Mouse (Mus musculus): Measurements from ENCODE around the gene Hnf1a. TPM values are rescaled to one million over a fixed set of nuclear protein-coding genes. Genes with fewer than 3 reads are reported as not detected.

Hnf1a gene
- not detected for total RNA-seq (2021)

- DNase-seq = no peak
Observed at GRCm38 (mm10) chr5:114970824-114971227, at the start of gene Hnf1a. Gene Hnf1a (minus strand): TSS chr5:114971094.

GRCm38 (mm10) chr5:115018813-115019212 lies 47.9 kb upstream of the Hnf1a start:
- DNase-seq = no peak

DNA sequence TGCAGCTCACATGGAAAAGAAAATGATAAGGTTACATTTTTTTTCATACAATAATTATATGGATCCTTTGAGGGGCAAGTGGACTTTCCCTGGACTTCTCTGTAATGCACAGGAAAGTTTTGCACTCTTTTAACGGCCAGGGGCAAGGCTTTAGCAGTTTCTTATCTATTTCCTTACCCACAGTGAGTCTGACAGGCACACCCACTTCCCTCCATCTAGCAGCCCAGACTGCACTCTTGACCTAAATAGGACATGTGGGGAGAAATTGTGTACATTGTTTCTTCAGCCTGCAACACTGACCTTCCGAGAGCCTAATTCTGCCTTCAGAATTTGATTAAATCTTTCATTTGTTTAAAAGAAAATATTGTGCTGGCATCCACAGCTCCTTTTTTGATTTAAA lies 47.4 kb upstream of the Hnf1a start:
- no peak for DNase-seq

- no peak for DNase-seq
Observed at GRCm38 (mm10) chr5:115015121-115015520, 44.2 kb upstream of the Hnf1a start.

DNA sequence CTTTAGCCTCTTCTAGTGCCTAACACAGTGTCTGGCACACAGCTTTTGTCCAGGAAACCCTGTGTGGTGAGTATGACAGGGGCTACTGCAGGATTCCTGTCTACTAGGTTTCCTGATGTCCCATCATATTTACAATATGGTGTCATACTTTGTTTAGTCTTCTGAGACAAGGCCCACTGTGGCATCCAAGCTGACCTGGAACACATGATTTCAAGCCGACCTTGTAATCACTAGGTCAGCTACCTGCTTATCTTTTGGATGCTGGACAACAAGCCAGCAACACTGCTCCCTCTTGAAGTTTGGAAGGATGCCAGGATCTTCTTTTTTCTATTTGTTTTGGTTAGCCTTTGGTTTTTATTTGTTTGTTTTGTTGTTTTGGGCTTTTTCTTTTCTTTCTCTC lies 43.7 kb upstream of the Hnf1a start:
- DNase-seq = no peak

GRCm38 (mm10) chr5:115013436-115013835 lies 42.5 kb upstream of the Hnf1a start:
- no peak for DNase-seq

DNA sequence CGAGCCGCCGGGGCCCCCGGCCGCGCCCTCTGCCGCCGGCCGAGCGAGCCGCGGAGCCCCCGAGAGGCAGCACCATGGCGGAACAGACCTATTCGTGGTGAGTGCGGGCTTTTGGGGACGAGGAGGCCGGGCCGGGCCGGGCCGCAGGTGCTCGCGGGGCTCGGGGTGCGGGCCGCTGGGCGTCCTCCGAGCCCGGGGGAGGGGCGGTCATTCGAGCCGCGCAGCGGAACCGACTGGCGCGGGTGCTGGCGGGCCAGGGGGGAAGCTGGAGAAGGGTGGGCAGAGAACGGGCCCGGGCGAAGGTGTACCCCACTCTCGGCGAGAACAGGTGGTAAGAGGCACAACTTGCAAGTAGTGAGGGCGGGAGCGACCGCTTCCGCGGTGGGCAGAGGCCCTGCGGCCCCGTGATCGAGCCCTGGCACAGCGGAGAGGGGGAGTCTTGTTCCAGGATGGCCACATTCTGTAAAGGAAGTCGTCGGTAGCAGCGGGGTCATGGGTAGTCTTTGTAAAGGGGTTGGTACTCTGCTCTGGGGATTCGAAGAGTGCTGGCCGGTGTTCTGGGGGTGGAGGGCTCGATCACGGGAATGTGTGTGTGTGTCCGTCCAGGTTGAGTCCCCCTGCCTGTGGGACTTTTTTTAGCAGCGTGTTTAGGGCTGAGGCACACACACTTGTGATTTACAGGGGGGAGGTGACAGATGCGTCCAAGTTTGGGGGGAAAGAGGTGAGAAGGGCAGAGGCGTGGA lies 40.8 kb upstream of the Hnf1a start:
- peak; percentile 22 to 54 for DNase-seq

DNA sequence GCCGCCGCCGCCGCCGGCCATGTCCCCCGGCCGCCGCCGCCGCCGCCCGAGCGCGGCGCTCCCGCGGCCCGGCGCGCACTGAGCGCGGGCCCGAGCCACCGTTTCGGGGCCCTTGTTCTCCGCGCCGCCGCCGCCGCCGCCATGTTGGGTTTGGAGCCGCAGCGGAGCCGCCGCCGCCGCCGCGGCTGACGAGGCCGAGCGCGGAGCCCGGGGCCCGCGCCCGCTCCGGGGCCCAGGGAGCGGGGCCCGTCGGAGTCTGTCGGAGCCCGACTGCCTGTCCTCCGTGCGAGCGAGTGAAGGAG lies 40.3 kb upstream of the Hnf1a start:
- DNase-seq = no peak

DNA sequence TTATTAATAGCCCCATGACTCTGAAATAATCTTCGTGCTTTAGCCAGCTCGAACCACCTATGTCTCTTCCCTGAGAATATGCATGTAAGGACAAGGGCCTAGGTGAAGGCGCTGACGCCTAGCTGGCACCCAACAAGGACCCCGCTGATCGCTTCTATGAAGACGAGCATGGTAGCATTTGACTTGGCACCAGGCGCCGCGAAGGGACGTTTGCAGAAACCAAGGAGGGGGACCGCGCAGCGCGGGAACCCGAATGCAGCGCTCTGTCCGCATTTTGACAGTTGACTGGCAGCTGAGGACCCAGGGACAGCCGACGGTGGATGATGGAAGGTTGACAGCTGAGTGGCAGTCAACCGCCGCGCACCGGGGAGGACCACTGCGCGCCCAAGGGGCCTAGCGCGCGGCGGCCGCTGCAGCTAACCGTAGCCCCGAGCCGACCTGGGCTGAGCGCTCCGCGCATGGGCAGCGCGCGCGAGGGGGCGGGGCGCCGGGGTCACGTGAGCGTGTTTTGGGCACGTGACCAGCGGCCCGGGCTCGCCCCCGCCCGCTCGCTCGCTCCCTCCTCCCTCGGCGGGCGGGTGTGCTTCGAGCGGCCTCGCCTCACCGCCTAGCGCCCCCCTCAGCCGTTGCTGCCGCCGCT lies 39.8 kb upstream of the Hnf1a start, which contains the start of gene Sppl3:
Sppl3 (plus strand) TSS at position 561 of the 640 bp plus-strand sequence.
- DNase-seq = peak; percentile 91 to 93

- no peak for DNase-seq
Observed at GRCm38 (mm10) chr5:115009961-115010360, 39.1 kb upstream of the Hnf1a start.

- no peak for DNase-seq
Observed at GRCm38 (mm10) chr5:115009143-115009542, 38.2 kb upstream of the Hnf1a start.

- no peak for DNase-seq
Observed at GRCm38 (mm10) chr5:115008307-115008706, 37.4 kb upstream of the Hnf1a start.

- no peak for DNase-seq
Observed at GRCm38 (mm10) chr5:115007768-115008167, 36.9 kb upstream of the Hnf1a start.

GRCm38 (mm10) chr5:115003224-115003873 lies 32.5 kb upstream of the Hnf1a start:
- no peak for DNase-seq

DNA sequence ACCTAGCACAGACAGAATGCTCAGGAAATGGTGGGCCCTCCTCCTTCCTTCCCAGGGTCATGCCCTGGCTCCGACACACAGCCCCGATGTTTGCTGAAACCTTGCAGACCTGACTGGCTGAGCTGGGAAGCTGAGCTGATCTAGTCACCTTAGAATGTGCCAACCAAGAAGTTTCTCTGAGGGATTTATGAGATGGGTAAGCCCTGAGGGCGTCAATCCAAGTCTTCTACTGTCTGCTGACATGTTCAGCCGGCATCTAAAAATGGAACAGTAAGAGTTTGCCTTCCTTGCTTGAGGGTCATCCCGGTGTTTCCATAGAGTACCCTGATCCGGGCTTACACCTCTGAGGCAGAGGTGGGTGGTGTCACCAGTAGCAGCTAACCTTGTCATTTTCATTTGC lies 31.9 kb upstream of the Hnf1a start:
- no peak for DNase-seq

DNA sequence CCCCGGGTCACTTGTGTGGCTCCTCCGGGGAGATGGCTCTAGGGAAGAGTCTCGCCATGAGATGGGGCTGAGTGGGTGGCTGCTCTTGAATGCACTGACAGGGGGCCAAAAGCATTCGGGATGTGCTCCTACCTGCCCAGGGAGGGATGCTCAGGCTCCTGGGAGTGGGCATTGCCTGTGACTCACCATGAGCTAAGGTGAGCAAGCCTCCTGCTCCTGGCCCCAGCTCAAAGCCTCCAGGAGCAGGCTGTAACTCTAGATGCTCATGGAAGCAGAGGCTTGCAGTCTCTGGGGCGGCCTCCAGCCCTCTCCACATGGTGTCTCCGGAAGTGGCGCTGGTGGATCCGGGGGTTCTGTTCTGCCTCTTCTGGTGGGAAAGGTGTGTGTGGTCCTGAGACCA lies 30.6 kb upstream of the Hnf1a start:
- DNase-seq = no peak

DNA sequence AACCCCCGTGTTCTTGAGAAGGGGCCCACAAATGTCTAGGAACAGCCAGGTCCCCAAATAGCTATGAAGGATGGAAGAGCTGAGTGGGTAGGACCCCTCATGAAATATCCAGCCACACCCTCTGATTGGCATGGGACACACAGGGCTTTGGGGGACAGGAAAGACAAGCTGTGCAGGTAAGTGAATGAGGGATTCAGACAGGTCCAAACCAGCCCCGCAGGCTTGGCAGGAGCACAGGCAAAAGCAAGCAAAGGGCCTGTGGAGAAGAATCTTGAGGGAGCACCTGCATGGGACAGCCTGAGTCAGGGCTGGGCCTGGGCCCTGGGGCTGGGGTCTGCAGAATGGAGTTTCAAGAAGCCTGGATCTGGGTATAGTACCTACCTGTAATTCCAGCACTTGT lies 29.6 kb upstream of the Hnf1a start:
- DNase-seq = no peak

DNA sequence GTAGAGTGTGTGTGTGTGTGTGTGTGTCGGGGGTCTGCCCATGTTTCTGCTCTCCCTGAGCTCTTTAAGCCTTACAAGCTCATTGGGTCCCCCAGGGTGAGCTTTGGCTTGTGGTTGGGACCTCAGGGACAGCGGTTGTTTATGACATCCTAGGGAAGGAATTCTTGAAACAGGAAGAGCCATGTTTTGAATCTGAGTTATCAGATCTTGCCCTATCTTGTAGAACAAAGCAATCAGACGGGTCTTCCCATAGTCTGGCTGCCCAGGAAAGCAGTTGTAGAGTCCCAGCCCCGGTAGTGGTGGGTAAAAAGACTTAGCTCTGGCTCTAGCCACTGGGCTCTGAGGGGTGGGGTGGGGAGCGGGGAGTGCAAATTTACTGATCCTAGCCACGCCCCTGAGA lies 26.4 kb upstream of the Hnf1a start:
- DNase-seq = no peak

DNA sequence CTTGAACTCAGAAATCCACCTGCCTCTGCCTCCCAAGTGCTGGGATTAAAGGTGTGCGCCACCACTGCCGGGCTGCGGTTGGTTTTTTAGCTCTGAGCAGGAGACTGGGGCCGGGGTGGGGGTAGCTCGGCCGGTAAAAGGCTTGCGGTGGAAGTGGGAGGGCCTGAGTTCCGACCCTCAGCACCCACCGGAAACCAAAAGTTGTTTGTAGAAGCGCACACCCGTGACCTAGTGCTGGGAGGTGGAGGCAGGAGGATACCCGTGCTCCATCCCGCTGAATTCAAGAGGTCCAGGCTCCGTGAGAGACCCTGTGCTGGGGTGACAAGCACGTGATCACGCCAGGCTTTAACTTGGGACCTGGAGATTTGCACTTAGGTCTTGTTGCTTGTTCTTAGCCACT lies 25.6 kb upstream of the Hnf1a start:
- no peak for DNase-seq

DNA sequence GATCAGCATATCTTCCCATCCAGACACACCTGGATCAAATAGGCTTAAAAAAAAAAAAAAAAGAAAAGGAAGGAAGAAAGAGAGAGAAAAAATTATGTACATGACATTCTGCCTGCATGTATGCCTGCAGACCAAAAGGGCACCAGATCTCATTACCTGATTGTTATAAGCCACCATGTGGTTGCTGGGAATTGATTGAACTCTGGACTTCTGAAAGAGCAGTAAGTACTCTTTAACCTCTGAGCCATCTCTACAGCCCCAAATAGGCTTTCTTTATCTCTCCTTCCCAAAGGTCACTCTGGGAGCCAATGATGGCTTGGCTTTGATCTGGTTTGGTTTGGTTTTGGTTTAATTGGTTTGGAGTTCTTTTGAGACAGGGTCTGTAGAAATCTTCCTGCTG lies 14.2 kb upstream of the Hnf1a start:
- no peak for DNase-seq

DNA sequence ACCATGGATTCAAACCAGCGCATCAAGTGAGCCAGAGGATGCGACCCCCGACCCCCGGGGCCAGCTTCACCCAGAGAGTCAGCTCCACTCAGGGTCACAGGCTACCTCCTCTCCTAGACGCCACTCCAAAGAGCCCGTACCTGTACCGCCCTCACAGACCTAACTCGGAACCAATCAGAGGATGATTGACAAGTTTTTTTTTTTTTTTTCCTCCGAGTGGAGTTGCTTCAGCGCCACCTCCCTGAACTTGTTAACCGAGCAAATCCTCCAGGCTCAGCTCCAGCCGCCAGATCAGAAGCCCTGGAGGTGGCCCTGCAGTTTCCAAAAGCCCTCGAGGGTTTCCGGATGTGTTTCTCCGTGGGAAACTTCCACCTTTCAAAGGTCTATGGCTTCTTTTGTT lies 11.1 kb upstream of the Hnf1a start:
- DNase-seq = no peak

GRCm38 (mm10) chr5:114980122-114980748 lies 9.3 kb upstream of the Hnf1a start:
- no peak for DNase-seq
